Mouse (Mus musculus): ENCODE measurements around the gene Plb1. TPM values are rescaled to one million over a fixed set of nuclear protein-coding genes. Genes with fewer than 3 reads are reported as not detected.

The Plb1 gene
- polyA plus RNA-seq, 1 experiment from 2014 or later, result not detected

Other genes with a start within 250 kb of the Plb1 start
- 0.80 and 1.1 TPM in 2 replicates for gene Fosl2, start 96.9 kb upstream of the Plb1 start, polyA plus RNA-seq (2014; fragmentation: Nextera tagmentation; extraction: Ambion mirVana)
- 231 and 251 TPM in 2 replicates for gene Ppp1cb, start 226.1 kb downstream of the Plb1 start, polyA plus RNA-seq (2014; fragmentation: Nextera tagmentation; extraction: Ambion mirVana)